ENCODE assay signal across 26 mouse cellular contexts in genomic region chr3:147084624-147085189, GRCm38 (mm10).
DNase-seq lines count a peak whose midpoint lies in the region; ATAC-seq and TF ChIP-seq lines count a peak whose summit lies in the region.
"Had no signal": no experiment of that assay in that cellular context is flagged by ENCODE, and none has a peak within 500 bp of the region (broad histone marks: within the 10 kb centered on the region; RNA-seq: fewer than 3 reads in every experiment).

No protein-coding gene starts in this region.

- no peaks in the 10 kb centered on the region for H3K27me3 ChIP-seq in hindbrain, postnatal 0 days (ENCODE audit: insufficient read depth, low read length)
- no peaks in the 10 kb centered on the region for H3K27me3 ChIP-seq in hindbrain, embryonic 10.5 days (ENCODE audit: insufficient read depth, poor library complexity, severe bottlenecking)
- 0 out of 2 replicates have a peak, but pooled peaks cover 1% of the 10 kb centered on the region for H3K27me3 ChIP-seq in midbrain, embryonic 13.5 days
- H3K27me3 ChIP-seq: heart, embryonic 12.5 days; liver, embryonic 15.5 days; lung, embryonic 15.5 days had no signal

- H3K4me1 ChIP-seq in hindbrain, postnatal 0 days (ENCODE audit: insufficient read depth, low read length): peaks cover 2% of the 10 kb centered on the region; the same call in 1 of the 2 replicates
- peaks cover 57% of the 10 kb centered on the region for H3K4me1 ChIP-seq in hindbrain, embryonic 10.5 days (replicated peaks)
- peaks cover 43% of the 10 kb centered on the region for H3K4me1 ChIP-seq in midbrain, embryonic 13.5 days (replicated peaks)
- H3K4me1 ChIP-seq: limb, embryonic 15.5 days; liver, embryonic 15.5 days; lung, embryonic 15.5 days had no signal

- no peak for ATAC-seq in hindbrain, postnatal 0 days
- peak; percentile 59; the same call in 1 of the 2 replicates for ATAC-seq in midbrain, embryonic 13.5 days
- ATAC-seq: inflammation-experienced regulatory T-cells, adult 6 months had no signal

- no peaks in the 10 kb centered on the region for H3K9me3 ChIP-seq in hindbrain, postnatal 0 days (ENCODE audit: low read length)
- no peaks in the 10 kb centered on the region for H3K9me3 ChIP-seq in hindbrain, embryonic 10.5 days
- H3K9me3 ChIP-seq in midbrain, embryonic 13.5 days: no peaks in the 10 kb centered on the region
- H3K9me3 ChIP-seq: heart, embryonic 12.5 days; limb, embryonic 15.5 days; liver, embryonic 15.5 days; lung, embryonic 15.5 days had no signal

- H3K4me2 ChIP-seq in hindbrain, postnatal 0 days (ENCODE audit: low read depth, low read length): no peak overlapping the region
- H3K4me2 ChIP-seq in midbrain, embryonic 13.5 days (replicated peaks): no peak overlapping the region
- H3K4me2 ChIP-seq: heart, embryonic 12.5 days; limb, embryonic 15.5 days; liver, embryonic 15.5 days; lung, embryonic 15.5 days had no signal

- no peak overlapping the region for H3K4me3 ChIP-seq in hindbrain, postnatal 0 days (ENCODE audit: low read length)
- no peak overlapping the region for H3K4me3 ChIP-seq in hindbrain, embryonic 10.5 days
- no peak overlapping the region for H3K4me3 ChIP-seq in midbrain, embryonic 13.5 days (replicated peaks)
- H3K4me3 ChIP-seq: heart, embryonic 12.5 days; left cerebral cortex, adult 2 months; limb, embryonic 15.5 days; liver, embryonic 15.5 days; lung, embryonic 15.5 days; myocyte had no signal

- no peak overlapping the region for H3K9ac ChIP-seq in hindbrain, postnatal 0 days (replicated peaks; ENCODE audit: low read length)
- no peak overlapping the region for H3K9ac ChIP-seq in midbrain, embryonic 13.5 days (replicated peaks)
- H3K9ac ChIP-seq: heart, embryonic 12.5 days; limb, embryonic 15.5 days; liver, embryonic 15.5 days; lung, embryonic 15.5 days had no signal

- no peak overlapping the region for H3K27ac ChIP-seq in hindbrain, postnatal 0 days
- no peak overlapping the region for H3K27ac ChIP-seq in hindbrain, embryonic 10.5 days
- no peak overlapping the region for H3K27ac ChIP-seq in midbrain, embryonic 13.5 days
- H3K27ac ChIP-seq: kidney, postnatal 0 days; left cerebral cortex, adult 2 months; limb, embryonic 15.5 days; liver, embryonic 15.5 days; lung, embryonic 15.5 days; stomach, postnatal 0 days had no signal

- DNase-seq in embryo, embryonic 10.5 days (ENCODE audit: low spot score): peak; percentile 33
- DNase-seq in embryo, embryonic 9.5 days (ENCODE audit: extremely low spot score): no peak
- peak; percentile 28 for DNase-seq in hindbrain, postnatal 0 days (ENCODE audit: low spot score)
- DNase-seq in hindbrain, embryonic 10.5 days (ENCODE audit: low spot score): no peak
- DNase-seq in right cerebral cortex, postnatal 10 days (ENCODE audit: low spot score in 2 of 2): no peak
- DNase-seq in urinary bladder, adult 2 months (ENCODE audit: low spot score): no peak
- no peak for DNase-seq in liver
- DNase-seq: adrenal gland, postnatal 25 days; cerebellum, adult 9-11 months; heart, postnatal 10 days; kidney, adult 2 months; left cerebral cortex, postnatal 4 days; lung, postnatal 4 days; right cerebral cortex, postnatal 14 days; thymus, adult 2 months; thymus, postnatal 4 days had no signal

- TF ChIP-seq CTCF in hindbrain, postnatal 0 days (IDR thresholded peaks at IDR 0.05; ENCODE audit: low read depth): no peak

- 47% methylated on average over 9 of the region's 9 CpGs for WGBS in hindbrain, postnatal 0 days
- 56% methylated on average over 9 of the region's 9 CpGs for WGBS in hindbrain, embryonic 10.5 days
- WGBS in midbrain, embryonic 13.5 days: 31% methylated on average over 9 of the region's 9 CpGs

- no peaks in the 10 kb centered on the region for H3K36me3 ChIP-seq in hindbrain, postnatal 0 days (ENCODE audit: insufficient read depth, low read length)
- no peaks in the 10 kb centered on the region for H3K36me3 ChIP-seq in hindbrain, embryonic 10.5 days
- H3K36me3 ChIP-seq in midbrain, embryonic 13.5 days: no peaks in the 10 kb centered on the region
- H3K36me3 ChIP-seq: heart, embryonic 12.5 days; limb, embryonic 15.5 days; liver, embryonic 15.5 days; lung, embryonic 15.5 days had no signal

Comparison
In these comparisons a context has a peak if more than half of its experiments do, and no peak if none do; other contexts are left out.
1. DNase-seq: peak in embryo, embryonic 10.5 days (single experiment) and hindbrain, postnatal 0 days (single experiment); none in embryo, embryonic 9.5 days (single experiment), hindbrain, embryonic 10.5 days (single experiment), right cerebral cortex, postnatal 10 days (0 of 2), urinary bladder, adult 2 months (single experiment) and liver (single experiment).